Mouse (Mus musculus) G1E (cell line): ENCODE measurements around the gene Nek9.

ENCODE experiments used
- CTCF ChIP-seq: IDR thresholded peaks from 2 replicates; pipeline ENCODE4 v1.5.1; 2012; ENCODE audit warnings: low read depth, low read length, inconsistent platforms, mixed read lengths
- GATA2 ChIP-seq: IDR thresholded peaks from 2 replicates; pipeline ENCODE4 v1.6.1; 2012; ENCODE audit warnings: low read depth, low read length, inconsistent platforms, borderline replicate concordance

DNA sequence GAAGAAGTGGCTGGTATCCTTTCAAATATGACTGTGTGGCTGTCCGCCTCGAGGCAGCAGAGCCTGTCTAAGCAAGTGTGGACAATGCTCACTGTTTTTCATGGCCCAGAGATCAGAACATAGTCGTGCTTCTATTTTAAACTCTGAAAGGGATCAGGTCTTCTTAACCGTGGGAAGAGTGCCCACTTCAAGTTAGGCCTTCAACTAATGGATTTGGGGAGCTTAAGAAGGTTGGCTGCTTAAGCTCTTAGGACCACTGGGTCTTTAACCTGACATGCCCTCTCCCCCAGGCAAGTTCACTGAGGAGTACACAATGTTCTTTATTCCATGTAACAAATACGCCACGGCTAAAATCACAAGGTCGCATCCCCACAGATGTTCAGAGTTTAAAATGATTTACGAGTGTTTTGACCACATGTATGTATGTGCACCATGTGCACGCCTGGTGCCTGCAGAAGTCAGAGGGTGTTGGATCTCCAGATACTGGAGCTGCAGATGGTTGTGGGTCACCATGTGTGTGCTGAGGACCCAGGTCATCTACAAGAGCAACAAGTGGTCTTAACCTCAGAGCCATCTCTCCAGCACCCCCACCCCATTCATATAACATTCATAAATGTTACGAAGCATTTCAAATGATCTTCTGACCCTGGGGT, 41.7 kb downstream of the Nek9 start:
- no peak for TF ChIP-seq CTCF
- TF ChIP-seq GATA2 = no peak
